Mouse (Mus musculus) heart, embryonic 10.5 days (tissue): Measurements from ENCODE around the gene Efcab6. TPM values are rescaled to one million over a fixed set of nuclear protein-coding genes. Genes with fewer than 3 reads are reported as not detected.
"Not testable (repeated sequence)": the region's sequence is repeated elsewhere in the genome, so short reads cannot be mapped to it uniquely, and the experiment has no call there.

Experiments
- DNase-seq: peaks from one replicate; pipeline ENCODE4 v3.0.0-alpha.2; 2017; ENCODE audit warnings: low spot score
- H3K27ac ChIP-seq: fragments of 300-500 bp; sonication (generic); 2 replicates; pipeline ENCODE4 v1.5.1; 2016; ENCODE audit warnings: mild to moderate bottlenecking
- H3K27me3 ChIP-seq: fragments of 300-500 bp; sonication (generic); 2 replicates; pipeline ENCODE4 v1.6.1; 2016; ENCODE audit warnings: mild to moderate bottlenecking; ENCODE audit not compliant: poor library complexity, insufficient read depth, severe bottlenecking
- H3K36me3 ChIP-seq: fragments of 300-500 bp; sonication (generic); 2 replicates; pipeline ENCODE4 v1.6.1; 2016; ENCODE audit warnings: mild to moderate bottlenecking, moderate library complexity
- H3K4me1 ChIP-seq: fragments of 300-500 bp; sonication (generic); 2 replicates; pipeline ENCODE4 v1.6.1; 2016; ENCODE audit warnings: mild to moderate bottlenecking
- H3K4me3 ChIP-seq: fragments of 300-500 bp; sonication (generic); 2 replicates; pipeline ENCODE4 v1.5.1; 2016; ENCODE audit warnings: mild to moderate bottlenecking, moderate library complexity
- H3K9me3 ChIP-seq: fragments of 300-500 bp; sonication (generic); 2 replicates; pipeline ENCODE4 v1.6.1; 2016; ENCODE audit warnings: mild to moderate bottlenecking, moderate library complexity
- WGBS: fragments of 180-500 bp; shearing (Covaris S2); methylation state at CpG from one replicate; pipeline ENCODE4 v1.1.7; 2016; 5-methylcytosine and 5-hydroxymethylcytosine counted together
- polyA plus RNA-seq: library from polyadenylated mRNA; unstranded; fragments of >200 nt; fragmentation: Nextera tagmentation; extraction: Ambion mirVana; gene quantifications from 2 replicates; pipeline ENCODE4 v1.2.1, GENCODE M21; 2016

Efcab6 gene
- polyA plus RNA-seq = not detected in 2 replicates

- H3K9me3 ChIP-seq = peaks cover 4% of the 10 kb centered on the region; the same call in 1 of the 2 replicates
- H3K36me3 ChIP-seq = no peaks in the 10 kb centered on the region
- H3K4me1 ChIP-seq = peaks cover 9% of the 10 kb centered on the region
- peaks cover 63% of the 10 kb centered on the region for H3K27me3 ChIP-seq
- WGBS = 5% methylated on average over 28 of the region's 29 CpGs
- peak within 1 kb of the TSS; percentile 48 for H3K4me3 ChIP-seq
- H3K27ac ChIP-seq = no peak within 1 kb of the TSS
- DNase-seq = no peak
Measured at GRCm38 (mm10) chr15:84065140-84065539, at the start of gene Efcab6. Gene Efcab6, minus strand, starts transcription at chr15:84065379.

GRCm38 (mm10) chr15:84113873-84114272 is 48.7 kb upstream of the Efcab6 start:
- Histone ChIP-seq H3K9me3 (no peaks in the 10 kb centered on the region), H3K27me3 (0 out of 2 replicates have a peak, but pooled peaks cover 3% of the 10 kb centered on the region), H3K4me3 (no peak overlapping the region), H3K4me1 (no peaks in the 10 kb centered on the region), H3K27ac (no peak overlapping the region), H3K36me3 (no peaks in the 10 kb centered on the region)
- 68% methylated on average over 6 of the region's 6 CpGs for WGBS
- DNase-seq = no peak

GRCm38 (mm10) chr15:84108899-84109298 is 43.7 kb upstream of the Efcab6 start:
- DNase-seq = no peak

GRCm38 (mm10) chr15:84105924-84106500 is 40.8 kb upstream of the Efcab6 start:
- peaks cover 60% of the 10 kb centered on the region for H3K27me3 ChIP-seq

More at GRCm38 (mm10) chr15:84108899-84109298, 43.7 kb upstream of the Efcab6 start:
- Histone ChIP-seq H3K9me3 (no peaks in the 10 kb centered on the region), H3K4me1 (peaks cover 8% of the 10 kb centered on the region), H3K36me3 (no peaks in the 10 kb centered on the region), H3K27me3 (peaks cover 47% of the 10 kb centered on the region), H3K27ac (no peak overlapping the region), H3K4me3 (no peak overlapping the region)
- 7% methylated on average over 13 of the region's 13 CpGs for WGBS

GRCm38 (mm10) chr15:84105105-84105923 is 40.1 kb upstream of the Efcab6 start, which contains the start of gene Sult4a1:
Gene Sult4a1, minus strand, starts transcription at chr15:84105754.
- no peaks in the 10 kb centered on the region for H3K36me3 ChIP-seq
- H3K4me3 ChIP-seq = peak within 1 kb of the TSS; percentile 64
- H3K27me3 ChIP-seq = peaks cover 58% of the 10 kb centered on the region
- H3K27ac ChIP-seq = no peak within 1 kb of the TSS
- DNase-seq = no peak
- 1% methylated on average over 77 of the region's 77 CpGs for WGBS
- no peaks in the 10 kb centered on the region for H3K9me3 ChIP-seq
- peaks cover 8% of the 10 kb centered on the region for H3K4me1 ChIP-seq

More at GRCm38 (mm10) chr15:84105924-84106500, 40.8 kb upstream of the Efcab6 start:
- H3K36me3 ChIP-seq = no peaks in the 10 kb centered on the region
- DNase-seq = no peak
- H3K4me1 ChIP-seq = peaks cover 8% of the 10 kb centered on the region
- H3K4me3 ChIP-seq = peak overlapping the region; percentile 64
- no peak overlapping the region for H3K27ac ChIP-seq
- WGBS = 6% methylated on average over 12 of the region's 12 CpGs
- H3K9me3 ChIP-seq = no peaks in the 10 kb centered on the region

- WGBS = 75% methylated on average over 7 of the region's 7 CpGs
- no peaks in the 10 kb centered on the region for H3K36me3 ChIP-seq
- no peak for DNase-seq
- peaks cover 8% of the 10 kb centered on the region for H3K4me1 ChIP-seq
- H3K27ac ChIP-seq = no peak overlapping the region
- peak overlapping the region; percentile 64; the same call in 1 of the 2 replicates for H3K4me3 ChIP-seq
- peaks cover 58% of the 10 kb centered on the region for H3K27me3 ChIP-seq
- H3K9me3 ChIP-seq = no peaks in the 10 kb centered on the region
Measured at GRCm38 (mm10) chr15:84104626-84105025, 39.4 kb upstream of the Efcab6 start.

GRCm38 (mm10) chr15:84097536-84097935 is 32.4 kb upstream of the Efcab6 start:
- not testable (repeated sequence) for H3K4me3 ChIP-seq, H3K27me3 ChIP-seq, H3K27ac ChIP-seq, H3K4me1 ChIP-seq, DNase-seq, H3K36me3 ChIP-seq, H3K9me3 ChIP-seq
- 76% methylated on average over 15 of the region's 15 CpGs for WGBS

GRCm38 (mm10) chr15:84096051-84096450 is 30.9 kb upstream of the Efcab6 start:
- no peaks in the 10 kb centered on the region for H3K9me3 ChIP-seq
- H3K4me1 ChIP-seq = no peaks in the 10 kb centered on the region
- H3K27me3 ChIP-seq = 0 out of 2 replicates have a peak, but pooled peaks cover 7% of the 10 kb centered on the region
- no peak overlapping the region for H3K27ac ChIP-seq
- no peaks in the 10 kb centered on the region for H3K36me3 ChIP-seq
- DNase-seq = no peak
- WGBS = 74% methylated on average over 8 of the region's 8 CpGs
- H3K4me3 ChIP-seq = no peak overlapping the region

GRCm38 (mm10) chr15:84094921-84095320 is 29.7 kb upstream of the Efcab6 start:
- no peak for DNase-seq
- 60% methylated on average over 7 of the region's 7 CpGs for WGBS

GRCm38 (mm10) chr15:84086775-84087174 is 21.6 kb upstream of the Efcab6 start:
- H3K4me3 ChIP-seq = no peak overlapping the region
- no peaks in the 10 kb centered on the region for H3K9me3 ChIP-seq
- H3K36me3 ChIP-seq = no peaks in the 10 kb centered on the region
- no peak for DNase-seq
- H3K27me3 ChIP-seq = peaks cover 31% of the 10 kb centered on the region
- WGBS = 40% methylated on average over 9 of the region's 9 CpGs
- no peak overlapping the region for H3K27ac ChIP-seq
- no peaks in the 10 kb centered on the region for H3K4me1 ChIP-seq

More at GRCm38 (mm10) chr15:84094921-84095320, 29.7 kb upstream of the Efcab6 start:
- no peaks in the 10 kb centered on the region for H3K36me3 ChIP-seq
- no peaks in the 10 kb centered on the region for H3K9me3 ChIP-seq
- H3K27me3 ChIP-seq = peaks cover 12% of the 10 kb centered on the region; the same call in 1 of the 2 replicates
- H3K4me3 ChIP-seq = no peak overlapping the region
- no peaks in the 10 kb centered on the region for H3K4me1 ChIP-seq
- no peak overlapping the region for H3K27ac ChIP-seq

- Histone ChIP-seq H3K27me3 (peaks cover 31% of the 10 kb centered on the region), H3K4me1 (no peaks in the 10 kb centered on the region), H3K4me3 (no peak overlapping the region), H3K27ac (no peak overlapping the region), H3K36me3 (no peaks in the 10 kb centered on the region), H3K9me3 (no peaks in the 10 kb centered on the region)
- no peak for DNase-seq
- 29% methylated on average over 12 of the region's 12 CpGs for WGBS
Measured at GRCm38 (mm10) chr15:84086364-84086763, 21.2 kb upstream of the Efcab6 start.

GRCm38 (mm10) chr15:84080069-84080468 is 14.9 kb upstream of the Efcab6 start:
- Histone ChIP-seq H3K4me3 (no peak overlapping the region), H3K4me1 (no peaks in the 10 kb centered on the region), H3K27me3 (peaks cover 31% of the 10 kb centered on the region; the same call in 1 of the 2 replicates), H3K9me3 (no peaks in the 10 kb centered on the region), H3K27ac (no peak overlapping the region), H3K36me3 (no peaks in the 10 kb centered on the region)
- no peak for DNase-seq
- 39% methylated on average over 7 of the region's 7 CpGs for WGBS

GRCm38 (mm10) chr15:84079519-84079918 is 14.3 kb upstream of the Efcab6 start:
- no peak for DNase-seq

More at GRCm38 (mm10) chr15:84079519-84079918, 14.3 kb upstream of the Efcab6 start:
- WGBS = 76% methylated on average over 2 of the region's 2 CpGs
- no peaks in the 10 kb centered on the region for H3K9me3 ChIP-seq
- H3K4me1 ChIP-seq = peaks cover 4% of the 10 kb centered on the region; the same call in 1 of the 2 replicates
- H3K27me3 ChIP-seq = peaks cover 36% of the 10 kb centered on the region
- no peak overlapping the region for H3K4me3 ChIP-seq
- H3K27ac ChIP-seq = no peak overlapping the region
- H3K36me3 ChIP-seq = no peaks in the 10 kb centered on the region
